Mouse (Mus musculus) Muller cell, postnatal 12 days (primary cell): Measurements from ENCODE around the gene Pabpc4.
"Not testable (repeated sequence)": the region's sequence is repeated elsewhere in the genome, so short reads cannot be mapped to it uniquely, and the experiment has no call there.

Experiments used
- DNase-seq: peaks from one replicate; pipeline ENCODE4 v3.0.0-alpha.2; 2015; ENCODE audit errors: inconsistent ontology term

Gene Pabpc4

DNA sequence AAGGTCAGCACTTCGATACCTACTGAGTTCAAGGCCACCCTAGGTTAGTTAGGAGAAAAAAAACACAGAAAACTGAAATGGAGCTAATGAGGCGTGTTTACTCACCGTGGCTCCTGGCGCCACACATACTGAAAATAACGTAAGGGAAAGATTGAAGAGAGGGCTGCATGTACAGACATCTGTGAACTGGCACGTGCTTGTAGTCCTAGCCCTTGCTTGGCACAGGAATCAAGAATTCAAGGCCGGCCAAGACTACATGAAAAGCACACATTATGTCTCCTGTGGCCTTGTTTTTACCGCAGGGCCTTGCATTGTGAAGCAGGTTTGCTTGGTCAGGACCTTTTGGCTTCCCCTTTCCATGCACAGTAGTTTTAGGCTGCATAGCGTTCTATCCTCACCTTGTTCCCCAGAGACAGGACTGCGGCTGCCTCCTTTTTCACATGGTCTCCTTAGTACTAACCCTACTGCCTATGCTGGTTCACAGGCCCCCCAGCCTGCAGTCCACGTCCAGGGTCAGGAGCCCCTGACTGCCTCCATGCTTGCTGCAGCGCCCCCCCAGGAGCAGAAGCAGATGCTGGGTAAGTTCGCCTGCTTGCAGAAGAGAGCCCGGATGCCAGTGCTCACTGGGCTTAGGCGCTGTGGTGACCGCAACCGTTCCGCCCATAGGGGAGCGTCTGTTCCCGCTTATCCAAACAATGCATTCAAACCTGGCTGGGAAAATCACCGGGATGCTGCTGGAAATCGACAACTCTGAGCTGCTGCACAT is 35.2 kb downstream of the Pabpc4 start:
- no peak for DNase-seq

DNA sequence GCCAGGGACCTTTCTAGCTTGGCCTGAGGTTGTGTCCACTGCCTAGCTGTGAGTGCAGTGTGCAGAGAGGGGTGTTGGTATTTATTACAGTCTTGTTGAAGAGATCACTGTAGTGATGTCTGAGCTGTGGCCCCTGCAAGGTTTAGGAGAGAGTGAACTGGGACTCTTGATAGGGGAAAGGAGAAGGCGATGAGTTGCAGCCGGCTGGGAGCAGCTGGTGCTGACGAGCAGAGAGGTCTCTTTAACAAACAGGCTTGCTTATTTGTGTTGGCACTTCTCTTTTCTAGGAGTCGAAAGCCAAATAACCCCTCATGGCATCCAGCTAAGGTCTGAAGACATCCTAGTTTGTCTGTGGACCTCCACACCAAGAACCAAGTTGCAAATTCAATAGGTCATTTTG is 36.1 kb downstream of the Pabpc4 start:
- DNase-seq: no peak

DNA sequence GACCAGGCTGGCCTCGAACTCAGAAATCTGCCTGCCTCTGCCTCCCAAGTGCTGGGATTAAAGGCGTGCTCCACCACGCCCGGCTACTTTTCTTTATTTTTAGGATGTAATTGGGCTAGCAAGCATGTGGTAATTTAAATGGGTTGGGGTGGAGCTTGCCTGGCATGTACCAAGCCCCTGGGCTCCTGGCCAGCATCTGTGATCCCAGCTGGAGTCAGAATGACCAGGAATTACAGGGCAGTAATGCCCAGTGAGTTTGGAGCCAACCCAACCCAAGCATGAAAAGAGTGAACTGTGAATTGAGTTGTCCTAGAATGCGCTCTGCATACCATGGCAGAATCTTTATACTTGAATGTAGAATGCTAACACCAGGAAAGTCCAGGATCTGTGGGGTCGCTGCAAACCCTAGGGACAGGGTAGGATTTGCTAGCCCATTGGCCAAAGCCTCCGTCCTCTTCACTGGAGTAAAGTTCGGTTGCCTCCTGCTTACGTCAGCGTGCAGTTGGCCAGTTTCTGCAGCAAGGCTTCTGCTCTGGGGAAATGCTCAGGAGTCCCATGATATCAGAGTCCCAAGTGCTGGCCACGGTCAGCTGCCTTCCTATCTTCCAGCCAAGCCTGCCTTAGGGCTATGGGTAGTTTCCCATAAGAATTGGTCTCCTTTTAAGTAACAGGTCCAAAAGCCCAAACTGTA is 37.0 kb downstream of the Pabpc4 start:
- peak; percentile 81 for DNase-seq

DNA sequence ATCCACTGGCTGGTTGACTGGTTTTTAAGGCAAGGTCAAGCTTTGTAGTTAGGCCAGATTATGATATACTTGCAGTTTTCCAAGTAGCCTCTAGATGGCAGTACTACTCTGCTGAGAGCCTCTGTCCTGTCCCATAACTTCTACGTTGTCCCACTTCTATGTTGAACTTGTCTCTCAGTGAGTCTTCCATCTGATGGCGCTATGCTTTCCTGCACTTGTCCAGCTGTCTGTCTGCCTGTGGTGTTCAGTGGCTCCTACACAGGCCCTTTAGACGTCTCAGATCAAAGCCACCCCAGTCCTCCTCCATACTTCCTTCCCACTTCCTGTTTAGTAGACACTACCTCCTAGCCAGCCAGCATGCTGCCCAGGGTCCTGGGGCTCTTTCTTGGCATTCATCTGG is 43.6 kb downstream of the Pabpc4 start:
- peak; percentile 66 for DNase-seq

DNA sequence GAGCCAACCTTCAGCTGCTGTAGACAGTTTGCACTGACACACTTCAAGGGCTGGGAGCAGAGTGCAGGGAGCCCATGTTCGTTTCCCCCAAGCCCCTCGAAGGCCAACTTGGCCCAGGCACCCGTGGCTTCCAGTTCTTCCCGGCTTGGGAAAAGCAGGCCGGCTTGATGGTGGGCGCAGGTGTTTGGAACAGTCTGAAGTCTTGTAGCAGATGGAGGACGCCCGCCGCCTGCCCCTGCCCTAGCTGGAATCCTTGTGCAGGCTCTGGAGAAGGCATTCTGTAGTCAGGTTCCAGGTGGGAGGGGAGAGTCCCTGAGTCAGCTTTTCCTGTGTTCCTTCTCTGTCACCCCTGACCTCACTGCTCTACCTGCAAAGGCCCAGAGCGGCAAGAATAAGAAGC is 44.8 kb downstream of the Pabpc4 start:
- DNase-seq: no peak

DNA sequence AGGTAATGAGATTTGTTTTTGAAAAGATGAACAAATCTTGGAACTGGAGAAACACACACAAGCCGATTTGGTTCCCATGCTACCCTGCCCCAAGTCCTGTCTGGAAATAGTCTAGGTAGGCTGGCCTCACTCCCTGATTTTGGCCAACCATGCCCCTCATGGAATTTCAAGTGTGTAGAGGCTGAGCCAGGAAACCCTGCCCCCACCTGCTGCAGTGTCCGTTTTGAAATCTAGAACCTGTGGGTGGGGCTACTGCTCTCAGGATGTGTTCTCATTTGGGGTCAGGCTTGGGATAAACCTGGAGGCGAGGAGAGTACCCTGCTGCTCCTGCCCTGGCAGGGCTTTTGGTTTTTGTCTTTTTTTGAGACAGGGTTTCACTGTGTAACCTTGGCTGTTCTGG is 46.1 kb downstream of the Pabpc4 start:
- peak; percentile 9 for DNase-seq

DNA sequence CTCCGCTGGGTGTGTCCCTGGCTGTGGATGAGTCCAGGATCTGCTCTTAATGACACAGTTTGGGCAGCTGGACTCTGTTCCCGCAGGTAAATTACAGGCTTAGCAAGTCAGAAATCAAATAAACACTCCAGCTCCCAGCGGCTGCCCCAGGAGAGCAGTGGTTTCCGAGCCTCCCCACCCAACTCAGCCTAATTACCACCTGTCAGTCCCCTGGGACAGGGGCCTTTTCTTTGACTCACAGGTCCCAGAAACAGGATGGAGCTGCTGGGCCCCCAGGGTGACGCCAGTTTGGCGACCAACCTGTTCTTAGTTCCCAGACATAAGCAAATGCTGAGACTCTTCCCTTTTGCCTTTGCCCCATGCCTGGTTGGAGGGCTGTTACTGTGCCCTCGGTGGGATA is 49.7 kb downstream of the Pabpc4 start:
- DNase-seq: no peak

DNA sequence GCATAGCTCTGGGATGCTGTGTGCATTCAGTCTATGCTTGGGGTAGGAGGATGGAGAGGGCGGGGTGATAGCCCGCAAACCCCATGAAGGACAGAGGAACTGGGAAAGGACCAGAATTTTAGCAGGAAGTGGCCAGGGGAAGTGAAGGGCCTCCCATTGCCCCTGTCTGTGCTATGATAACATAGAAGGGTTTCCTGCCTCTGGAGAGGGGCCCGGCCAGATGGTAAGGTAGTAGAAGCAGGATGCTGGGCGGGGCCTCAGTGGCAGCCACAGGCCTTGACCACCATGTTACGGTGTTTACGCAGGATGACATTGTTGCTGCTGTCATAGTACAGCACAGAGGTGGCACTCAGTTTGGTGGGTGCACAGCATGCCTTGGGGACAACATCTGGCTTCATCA is 50.9 kb downstream of the Pabpc4 start:
- DNase-seq: no peak

DNA sequence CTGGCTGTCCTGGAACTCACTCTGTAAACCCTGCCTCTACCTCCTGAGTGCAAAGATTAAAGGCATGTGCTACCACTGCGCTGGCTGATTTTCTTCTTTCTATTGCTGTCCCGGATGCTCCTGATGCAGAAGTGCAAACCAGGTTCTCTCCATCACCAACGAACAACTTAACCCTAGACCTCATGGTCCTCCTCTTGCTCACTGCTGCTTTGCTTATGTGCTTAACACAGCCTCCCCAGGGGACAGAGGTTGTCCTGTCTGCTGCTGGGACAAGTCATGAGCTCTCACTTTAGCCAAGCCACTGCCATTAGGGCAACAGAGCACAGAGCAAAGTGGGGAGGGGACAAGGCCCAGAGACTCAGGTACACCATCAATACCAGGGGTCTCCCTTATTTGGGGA is 52.3 kb downstream of the Pabpc4 start:
- no peak for DNase-seq

DNA sequence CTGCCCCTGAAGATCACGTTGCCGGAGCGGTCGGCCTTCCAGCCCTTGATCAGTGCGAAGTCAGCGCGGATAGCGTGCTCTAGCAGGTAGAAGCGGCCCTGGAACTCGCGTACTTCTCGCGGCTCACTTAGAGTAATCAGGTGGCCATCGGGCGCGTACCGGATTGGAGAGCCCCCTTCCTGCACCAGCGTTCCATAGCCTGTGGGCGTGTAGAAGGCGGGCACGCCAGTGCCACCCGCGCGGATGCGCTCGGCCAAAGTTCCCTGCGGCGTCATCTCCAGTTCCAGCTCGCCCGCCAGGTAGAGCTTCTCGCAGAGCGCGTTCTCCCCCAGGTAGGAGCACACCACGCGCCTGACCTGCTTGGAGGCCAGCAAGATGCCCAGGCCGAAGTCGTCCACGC is 60.8 kb downstream of the Pabpc4 start:
- DNase-seq: not testable (repeated sequence)

DNA sequence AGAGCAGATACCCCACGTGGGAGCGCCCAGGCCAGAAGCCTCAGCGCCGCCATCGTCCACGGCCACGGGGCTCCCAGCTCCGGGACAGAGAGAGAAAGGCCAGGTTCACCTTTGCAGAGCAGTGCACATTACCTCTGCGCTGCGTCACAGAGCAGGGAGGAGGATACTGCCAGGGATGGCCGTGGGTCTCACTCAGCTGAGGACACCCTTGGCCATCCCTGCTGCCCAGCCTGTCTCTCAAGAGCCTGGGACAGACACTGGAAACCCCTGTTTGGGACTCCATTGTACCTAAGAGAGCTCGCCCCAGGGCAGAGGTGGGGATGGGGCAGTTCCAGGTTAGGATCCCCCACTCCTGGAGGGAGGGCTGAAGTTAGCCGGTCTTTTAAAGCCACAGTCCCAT is 61.4 kb downstream of the Pabpc4 start, which contains the start of gene Oxct2a:
Gene Oxct2a, minus strand, starts transcription at position 101 of the 400 bp plus-strand sequence.
- no peak for DNase-seq

DNA sequence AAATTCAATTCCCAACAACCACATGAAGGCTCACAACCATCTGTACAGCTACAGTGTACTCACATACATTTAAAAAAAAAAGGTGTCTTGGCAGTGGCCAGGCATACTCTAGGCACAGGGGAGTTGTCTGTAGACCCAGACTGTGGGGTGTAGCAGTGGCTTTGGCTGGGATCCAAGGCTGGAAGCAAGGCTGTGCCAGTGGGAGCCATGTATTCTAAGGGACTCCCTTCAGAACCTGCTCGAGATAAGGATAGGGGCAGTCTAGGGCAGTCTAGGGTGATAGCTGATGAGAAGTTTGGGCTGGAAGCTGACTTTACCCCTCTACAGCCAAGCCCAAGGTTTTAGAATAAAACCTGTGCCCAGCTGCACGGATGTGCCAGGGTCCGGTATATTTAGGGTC is 63.9 kb downstream of the Pabpc4 start:
- DNase-seq: no peak

DNA sequence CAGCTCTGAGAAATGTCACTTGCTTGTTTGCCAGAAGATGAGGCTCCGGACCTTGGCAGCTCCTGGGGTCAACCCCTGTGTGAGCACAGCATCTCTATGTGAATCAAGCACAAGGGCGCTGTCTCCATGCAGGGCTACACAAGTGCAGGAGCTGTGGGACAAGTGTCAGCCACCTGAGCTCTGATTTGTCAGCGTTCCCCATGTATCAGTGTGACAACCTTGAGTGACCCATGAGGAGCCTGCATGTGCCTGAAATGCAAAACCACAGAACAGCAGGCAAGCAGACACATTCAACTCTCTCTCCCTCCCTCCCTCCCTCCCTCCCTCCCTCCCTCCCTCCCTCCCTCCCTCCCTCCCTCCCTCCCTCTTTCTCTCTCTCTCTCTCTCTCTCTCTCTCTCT is 65.5 kb downstream of the Pabpc4 start:
- DNase-seq: no peak

DNA sequence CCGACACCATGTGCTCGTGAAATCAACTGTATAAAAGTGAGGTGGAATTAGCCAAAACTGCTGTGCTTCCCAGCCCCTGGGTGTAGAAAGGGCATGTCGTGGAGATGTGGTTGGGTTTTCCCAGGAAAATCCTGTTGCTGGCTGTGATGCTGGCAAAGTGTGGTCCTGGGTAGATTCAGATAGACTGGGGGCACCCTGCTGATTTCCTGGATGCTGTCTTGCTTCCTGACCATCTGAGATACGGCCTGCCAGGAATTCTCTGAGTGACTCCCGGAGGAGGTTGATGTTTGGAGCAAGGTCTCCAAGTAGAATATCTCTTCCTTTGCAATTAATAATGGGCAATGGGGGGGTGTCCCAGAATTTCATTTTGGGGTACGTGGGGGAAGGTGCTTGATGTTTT is 66.8 kb downstream of the Pabpc4 start:
- DNase-seq: no peak

DNA sequence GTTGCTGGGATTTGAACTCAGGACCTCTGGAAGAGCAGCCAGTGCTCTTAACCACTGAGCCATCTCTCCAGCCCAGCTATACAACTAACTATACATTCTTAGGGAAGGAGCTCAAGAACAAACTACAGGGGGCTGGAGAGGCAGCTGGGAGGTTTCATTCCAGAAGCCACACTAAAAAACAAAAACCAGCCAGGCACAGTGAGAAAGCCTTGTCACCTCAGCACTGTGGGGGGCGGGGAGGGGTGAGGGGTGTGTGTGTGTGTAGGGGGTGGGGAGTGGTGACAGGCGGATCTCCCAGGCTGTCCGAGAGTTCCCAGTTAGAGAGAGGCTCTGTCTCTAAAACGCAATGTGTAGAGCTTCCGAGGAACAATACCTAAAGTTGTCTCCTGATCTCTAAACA is 69.2 kb downstream of the Pabpc4 start:
- no peak for DNase-seq

DNA sequence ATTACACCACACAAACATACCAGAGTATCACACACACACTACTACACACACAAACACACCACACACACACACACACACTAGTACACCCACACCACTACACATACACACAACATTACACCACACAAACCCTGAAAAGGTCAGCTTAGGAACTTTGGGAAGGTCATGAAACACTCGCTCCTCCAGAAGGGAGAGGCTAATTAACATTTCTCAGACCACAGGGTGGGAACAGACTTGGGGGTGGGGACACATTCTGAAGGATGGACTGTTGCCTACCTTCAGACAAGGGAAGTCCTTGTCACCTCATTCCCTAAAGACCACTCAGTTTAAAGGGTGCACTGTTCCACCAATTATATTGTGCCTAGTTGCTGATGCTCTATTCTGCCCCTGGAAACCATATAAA is 69.8 kb downstream of the Pabpc4 start:
- not testable (repeated sequence) for DNase-seq

DNA sequence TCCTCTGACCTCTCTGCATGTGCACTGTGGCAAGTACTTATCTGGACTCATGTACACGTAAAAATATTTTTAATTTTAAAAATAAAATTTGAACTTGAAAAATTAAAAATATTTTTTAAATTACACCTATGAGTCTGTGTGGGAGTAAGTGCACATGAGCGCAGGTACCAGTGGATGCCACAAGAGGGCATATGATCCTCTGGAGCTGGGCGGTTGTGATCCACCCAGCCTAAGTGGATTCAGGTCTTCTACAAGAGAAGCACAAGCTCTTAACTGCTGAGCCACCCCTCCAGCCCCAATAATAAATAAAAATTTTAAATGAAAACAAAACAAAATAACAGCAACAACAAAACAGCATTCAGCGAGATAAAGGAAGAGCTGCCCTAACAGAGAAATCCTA is 71.0 kb downstream of the Pabpc4 start:
- DNase-seq: no peak

DNA sequence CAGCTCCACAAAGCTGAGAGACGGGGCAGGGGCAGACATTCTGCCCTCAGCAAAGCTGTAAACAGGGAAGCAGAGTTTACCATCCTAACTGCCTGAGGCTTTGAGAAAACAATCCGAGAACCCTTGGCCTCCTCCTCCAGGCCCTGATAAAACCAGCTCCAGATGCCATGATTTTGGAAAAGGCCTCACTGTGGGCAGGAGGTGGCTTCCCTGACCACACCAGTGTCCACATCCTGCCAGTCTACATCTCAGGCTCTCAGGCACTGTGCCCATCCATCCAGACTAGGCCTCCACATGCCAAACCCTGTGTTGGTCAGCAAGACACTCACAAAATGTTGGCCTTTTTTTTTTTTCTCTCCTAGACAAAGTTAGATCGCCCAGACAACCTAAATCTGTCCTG is 72.0 kb downstream of the Pabpc4 start:
- DNase-seq: no peak

DNA sequence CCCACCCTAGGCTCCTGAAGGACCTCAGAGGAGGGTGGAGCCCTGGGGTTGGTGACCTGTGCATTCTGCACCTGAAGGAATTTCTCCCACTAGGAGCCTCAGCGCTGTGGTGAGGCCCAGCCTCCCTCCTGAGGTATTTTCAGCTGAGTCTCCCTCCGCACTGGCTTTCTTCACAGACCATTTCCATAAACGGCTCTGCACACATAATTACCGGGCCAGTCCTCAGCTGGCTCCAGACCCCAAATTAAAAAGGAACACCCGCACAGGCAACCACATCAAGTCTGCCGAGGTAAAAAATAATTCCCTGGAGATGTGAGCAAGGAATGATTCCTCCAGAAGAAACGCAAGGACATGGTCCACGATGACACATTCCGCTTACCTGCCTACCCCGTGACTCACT is 73.1 kb downstream of the Pabpc4 start:
- not testable (repeated sequence) for DNase-seq

DNA sequence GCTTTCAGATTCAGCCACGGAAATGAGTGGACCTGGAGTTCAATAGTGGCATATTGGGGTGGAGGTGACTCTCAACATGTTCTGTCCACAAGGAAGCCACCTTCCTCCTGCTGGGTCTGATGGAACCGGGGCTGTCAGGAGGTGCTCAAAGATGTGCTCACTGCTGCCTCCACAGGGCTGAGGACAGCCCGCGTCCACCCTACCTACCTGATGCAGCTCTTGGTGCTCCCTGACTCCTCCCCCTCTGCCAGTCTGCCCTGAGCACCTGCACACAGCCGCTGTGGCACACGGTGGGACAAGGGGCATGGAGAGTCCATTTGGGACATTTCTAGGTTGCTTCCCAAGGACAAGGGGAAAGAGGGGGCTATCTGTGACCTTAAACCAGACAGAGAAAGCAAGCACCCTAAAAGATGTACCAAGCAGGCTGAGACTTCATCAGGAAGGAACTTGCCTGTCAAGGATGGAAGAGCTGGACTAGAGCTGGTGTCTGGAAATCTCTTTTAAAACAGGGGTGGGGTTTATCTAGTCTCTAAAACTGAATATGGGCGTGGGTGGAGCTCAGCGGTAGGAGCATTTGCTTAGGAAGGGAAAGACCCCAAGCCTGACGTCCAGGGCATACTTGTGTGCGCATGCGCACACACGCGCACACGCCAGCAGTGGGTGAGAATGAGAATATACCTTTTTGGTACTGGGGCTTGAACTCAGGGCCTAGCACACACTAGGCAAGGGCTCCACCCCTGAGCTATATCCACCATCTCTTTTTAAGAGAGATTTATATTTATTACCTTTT is 73.8 kb downstream of the Pabpc4 start:
- no peak for DNase-seq

DNA sequence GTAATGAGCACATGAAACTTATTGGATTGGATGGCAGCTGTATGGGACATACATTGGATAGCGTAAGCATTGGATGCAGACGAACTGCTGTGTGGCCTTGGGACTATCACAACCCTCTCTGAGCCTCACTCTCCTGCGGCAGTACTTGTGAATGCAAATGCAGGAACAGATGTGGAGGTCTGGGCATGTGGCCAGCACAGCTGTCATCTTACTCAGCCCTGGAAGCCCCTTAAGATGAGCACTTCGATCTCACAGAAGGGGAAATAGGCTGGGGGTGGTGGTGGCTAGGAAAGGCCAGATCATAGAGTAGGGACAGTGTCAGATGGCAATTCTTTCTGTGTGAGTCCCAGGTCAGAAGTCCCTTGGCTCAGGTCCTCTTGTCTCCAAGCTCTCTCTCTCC is 75.5 kb downstream of the Pabpc4 start:
- DNase-seq: no peak

DNA sequence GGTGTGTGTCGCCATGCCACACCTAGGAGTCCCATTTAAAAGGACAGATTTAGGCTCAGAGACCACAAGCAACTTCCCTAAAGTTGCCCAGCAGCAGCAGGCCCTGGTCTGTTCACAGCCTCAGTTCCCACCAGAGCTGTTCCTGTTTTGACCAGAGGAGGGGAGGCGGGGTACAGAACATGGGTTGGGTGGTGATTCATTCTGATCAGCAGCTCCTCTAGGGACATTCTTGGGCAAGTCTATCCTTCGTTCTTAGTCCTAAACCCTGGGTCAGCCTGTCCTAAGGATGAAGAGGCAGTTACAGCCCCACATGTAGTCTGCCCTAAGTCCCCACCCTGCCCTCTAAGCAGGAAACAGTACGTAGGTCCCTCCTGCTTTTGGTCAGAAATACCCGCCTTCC is 78.1 kb downstream of the Pabpc4 start:
- peak; percentile 20 for DNase-seq
